Mouse (Mus musculus): ENCODE results near the gene Gm48551. TPM values are rescaled to one million over a fixed set of nuclear protein-coding genes. Genes with fewer than 3 reads are reported as not detected.

The Gm48551 gene
- polyA plus RNA-seq, 1 experiment: not detected

DNA sequence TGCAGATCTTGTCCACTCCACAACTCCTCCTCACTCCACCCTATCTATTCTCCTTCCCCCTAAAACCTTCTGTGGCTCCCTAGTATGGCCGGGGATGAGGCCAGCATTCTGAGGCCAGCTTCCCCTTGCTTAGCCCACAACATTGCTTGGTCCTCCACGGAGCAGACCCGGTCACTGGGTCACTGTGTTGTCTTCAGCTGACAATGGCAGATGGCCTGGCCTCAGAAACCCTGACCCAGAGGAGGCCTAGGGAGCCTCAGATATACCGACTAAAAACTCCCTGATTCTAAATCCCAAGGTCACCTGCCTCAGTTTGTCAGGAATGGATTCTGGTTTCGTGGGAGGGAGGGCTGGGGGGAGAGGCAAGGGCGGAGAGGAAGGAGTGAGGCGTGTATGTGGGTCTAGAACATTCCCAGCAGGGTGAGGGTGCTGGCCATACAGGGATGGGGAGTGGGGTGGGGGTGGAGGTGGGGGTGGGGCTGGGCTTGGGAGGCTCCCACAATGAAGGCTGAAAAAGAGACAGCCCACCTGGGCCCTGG, 18.0 kb downstream of the Gm48551 start:
- Histone ChIP-seq H3K4me3 (ENCODE audit: insufficient read depth, low read depth, low read length) (no peak overlapping the region), H3K27ac (replicated peaks; ENCODE audit: low read depth, low read length) (peak overlapping the region; percentile 75), H3K4me1 (ENCODE audit: control insufficient read depth, insufficient read depth, insufficient read length, low read length) (peaks cover 25% of the 10 kb centered on the region)

GRCm38 (mm10) chr10:81403511-81403910, 19.2 kb downstream of the Gm48551 start:
- no peak overlapping the region for H3K4me3 ChIP-seq (ENCODE audit: insufficient read depth, low read depth, low read length)
- no peak overlapping the region for H3K27ac ChIP-seq (replicated peaks; ENCODE audit: low read depth, low read length)
- H3K4me1 ChIP-seq (ENCODE audit: control insufficient read depth, insufficient read depth, insufficient read length, low read length): peaks cover 33% of the 10 kb centered on the region

- no peak overlapping the region for H3K27ac ChIP-seq (replicated peaks; ENCODE audit: low read depth, low read length)
Observed at GRCm38 (mm10) chr10:81404082-81404481, 19.8 kb downstream of the Gm48551 start.

GRCm38 (mm10) chr10:81404720-81405119, 20.5 kb downstream of the Gm48551 start:
- H3K27ac ChIP-seq (replicated peaks; ENCODE audit: low read depth, low read length): peak overlapping the region; percentile 65
- peaks cover 37% of the 10 kb centered on the region for H3K4me1 ChIP-seq (ENCODE audit: control insufficient read depth, insufficient read depth, insufficient read length, low read length)
- no peak overlapping the region for H3K4me3 ChIP-seq (ENCODE audit: insufficient read depth, low read depth, low read length)

More at GRCm38 (mm10) chr10:81404082-81404481, 19.8 kb downstream of the Gm48551 start:
- Histone ChIP-seq H3K4me1 (ENCODE audit: control insufficient read depth, insufficient read depth, insufficient read length, low read length) (peaks cover 34% of the 10 kb centered on the region), H3K4me3 (ENCODE audit: insufficient read depth, low read depth, low read length) (no peak overlapping the region)

DNA sequence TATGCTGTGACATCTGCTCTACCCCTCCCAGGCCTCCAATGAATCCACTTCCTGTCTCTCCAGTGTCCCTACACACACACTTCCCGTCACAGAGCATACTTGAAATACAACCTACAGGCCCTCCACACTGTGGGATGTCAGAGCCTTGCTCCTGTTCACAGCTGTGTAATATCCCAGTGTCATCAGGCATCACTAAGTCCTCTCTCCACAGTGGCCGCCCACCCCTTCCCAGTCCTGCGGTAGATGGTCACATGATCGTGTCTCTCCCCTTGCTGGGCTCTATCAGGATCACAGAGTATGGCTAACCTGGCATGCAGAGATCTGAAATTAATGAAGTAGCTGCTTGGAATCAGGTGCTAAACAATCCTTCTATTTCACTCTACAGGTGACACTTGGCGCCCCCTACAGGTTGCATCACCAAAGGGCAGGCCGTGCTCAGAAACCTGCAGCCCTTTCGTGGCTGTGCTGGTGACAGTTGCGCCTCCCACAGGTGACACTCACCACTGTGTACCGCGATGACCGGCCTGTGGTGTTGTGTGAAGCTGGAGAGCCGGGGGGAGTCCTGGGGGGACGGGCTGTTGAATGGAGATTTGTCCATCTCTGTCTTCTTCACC, 21.4 kb downstream of the Gm48551 start:
- H3K4me1 ChIP-seq (ENCODE audit: control insufficient read depth, insufficient read depth, insufficient read length, low read length): peaks cover 46% of the 10 kb centered on the region
- no peak overlapping the region for H3K4me3 ChIP-seq (ENCODE audit: insufficient read depth, low read depth, low read length)
- H3K27ac ChIP-seq (replicated peaks; ENCODE audit: low read depth, low read length): peak overlapping the region; percentile 58

- peaks cover 40% of the 10 kb centered on the region for H3K4me1 ChIP-seq (ENCODE audit: control insufficient read depth, insufficient read depth, insufficient read length, low read length)
- H3K4me3 ChIP-seq (ENCODE audit: insufficient read depth, low read depth, low read length): peak overlapping the region; percentile 32
- H3K27ac ChIP-seq (replicated peaks; ENCODE audit: low read depth, low read length): peak overlapping the region; percentile 59
Observed at GRCm38 (mm10) chr10:81406504-81407440, 22.5 kb downstream of the Gm48551 start.

DNA sequence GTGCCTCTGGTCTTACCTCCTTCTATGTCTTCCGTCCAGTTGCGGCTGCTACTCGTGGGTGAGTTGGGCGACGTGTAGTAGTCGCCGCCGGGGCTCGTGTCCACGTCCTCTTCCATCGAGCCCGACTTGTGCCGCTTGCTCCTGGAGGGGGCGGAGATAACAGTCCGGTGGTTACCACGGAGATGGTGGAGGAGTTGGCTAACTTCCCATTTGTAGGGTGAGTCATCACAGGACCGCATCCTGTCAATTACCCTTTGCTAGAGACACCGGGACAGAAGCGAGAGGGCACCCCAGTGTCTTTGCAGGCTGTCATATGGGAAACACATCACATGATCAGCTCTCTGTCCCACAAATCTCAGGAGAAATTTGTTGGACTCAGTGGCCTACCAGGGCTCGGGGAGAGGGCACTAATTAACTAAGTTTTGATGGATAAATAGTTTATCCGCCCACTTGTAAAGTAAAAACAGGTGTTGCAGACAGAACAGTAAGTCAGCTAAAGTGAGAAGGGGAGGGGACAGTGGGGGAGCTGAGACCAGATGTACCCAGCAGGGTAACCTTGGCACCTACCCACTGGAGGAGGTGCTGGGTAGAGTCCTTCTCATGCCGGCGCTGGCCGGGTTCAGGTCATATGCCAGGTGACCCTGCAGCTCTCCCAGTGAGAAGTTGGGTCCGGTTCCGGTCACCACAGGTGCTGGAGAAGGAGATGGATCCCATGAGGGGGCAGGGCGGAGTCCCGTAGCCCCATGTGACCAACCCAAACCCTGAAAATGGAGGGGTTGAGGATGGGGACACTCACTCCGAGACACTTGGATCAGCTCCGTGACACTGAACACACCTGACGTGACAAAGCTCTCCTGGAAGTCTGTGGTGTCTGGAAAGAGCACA, 23.5 kb downstream of the Gm48551 start:
- peaks cover 44% of the 10 kb centered on the region for H3K4me1 ChIP-seq (ENCODE audit: control insufficient read depth, insufficient read depth, insufficient read length, low read length)

DNA sequence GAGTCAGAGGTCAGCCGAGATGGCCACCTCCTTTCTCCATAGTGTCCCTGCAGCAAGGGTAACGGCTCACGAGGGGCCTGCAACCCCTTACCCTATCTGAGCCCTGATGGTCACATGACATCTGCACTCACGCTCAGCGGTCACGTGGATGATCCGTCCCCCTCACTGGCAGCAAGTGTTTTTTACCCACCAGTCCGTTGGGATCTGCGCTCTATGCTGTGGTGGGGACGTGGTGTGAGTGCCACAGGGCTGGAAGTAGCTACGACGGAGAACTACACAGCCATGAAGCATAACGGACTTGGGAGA, 24.1 kb downstream of the Gm48551 start:
- Histone ChIP-seq H3K4me3 (ENCODE audit: insufficient read depth, low read depth, low read length) (no peak overlapping the region), H3K4me1 (ENCODE audit: control insufficient read depth, insufficient read depth, insufficient read length, low read length) (peaks cover 49% of the 10 kb centered on the region), H3K27ac (replicated peaks; ENCODE audit: low read depth, low read length) (peak overlapping the region; percentile 76)

More for the DNA sequence above, 23.5 kb downstream of the Gm48551 start:
- peak overlapping the region; percentile 76 for H3K27ac ChIP-seq (replicated peaks; ENCODE audit: low read depth, low read length)
- H3K4me3 ChIP-seq (ENCODE audit: insufficient read depth, low read depth, low read length): peak overlapping the region; percentile 32

- Histone ChIP-seq H3K4me3 (ENCODE audit: insufficient read depth, low read depth, low read length) (no peak overlapping the region), H3K4me1 (ENCODE audit: control insufficient read depth, insufficient read depth, insufficient read length, low read length) (peaks cover 53% of the 10 kb centered on the region), H3K27ac (replicated peaks; ENCODE audit: low read depth, low read length) (peak overlapping the region; percentile 76)
Observed at GRCm38 (mm10) chr10:81408871-81409291, 24.6 kb downstream of the Gm48551 start.

- peak overlapping the region; percentile 64 for H3K27ac ChIP-seq (replicated peaks; ENCODE audit: low read depth, low read length)
- peaks cover 54% of the 10 kb centered on the region for H3K4me1 ChIP-seq (ENCODE audit: control insufficient read depth, insufficient read depth, insufficient read length, low read length)
- H3K4me3 ChIP-seq (ENCODE audit: insufficient read depth, low read depth, low read length): no peak overlapping the region
Observed at GRCm38 (mm10) chr10:81409330-81409729, 25.1 kb downstream of the Gm48551 start.

GRCm38 (mm10) chr10:81410350-81410749, 26.1 kb downstream of the Gm48551 start:
- H3K27ac ChIP-seq (replicated peaks; ENCODE audit: low read depth, low read length): peak overlapping the region; percentile 64
- no peak overlapping the region for H3K4me3 ChIP-seq (ENCODE audit: insufficient read depth, low read depth, low read length)
- H3K4me1 ChIP-seq (ENCODE audit: control insufficient read depth, insufficient read depth, insufficient read length, low read length): peaks cover 61% of the 10 kb centered on the region

- peak overlapping the region; percentile 89 for H3K27ac ChIP-seq (replicated peaks; ENCODE audit: low read depth, low read length)
- no peak overlapping the region for H3K4me3 ChIP-seq (ENCODE audit: insufficient read depth, low read depth, low read length)
- H3K4me1 ChIP-seq (ENCODE audit: control insufficient read depth, insufficient read depth, insufficient read length, low read length): peaks cover 63% of the 10 kb centered on the region
Observed at GRCm38 (mm10) chr10:81410981-81411380, 26.7 kb downstream of the Gm48551 start.

GRCm38 (mm10) chr10:81411471-81412400, 27.5 kb downstream of the Gm48551 start:
- H3K27ac ChIP-seq (replicated peaks; ENCODE audit: low read depth, low read length): peak overlapping the region; percentile 89
- H3K4me3 ChIP-seq (ENCODE audit: insufficient read depth, low read depth, low read length): no peak overlapping the region; the same call in 1 of the 2 replicates
- H3K4me1 ChIP-seq (ENCODE audit: control insufficient read depth, insufficient read depth, insufficient read length, low read length): peaks cover 64% of the 10 kb centered on the region
